Mouse (Mus musculus): ENCODE results near the gene Gm9903.

DNA sequence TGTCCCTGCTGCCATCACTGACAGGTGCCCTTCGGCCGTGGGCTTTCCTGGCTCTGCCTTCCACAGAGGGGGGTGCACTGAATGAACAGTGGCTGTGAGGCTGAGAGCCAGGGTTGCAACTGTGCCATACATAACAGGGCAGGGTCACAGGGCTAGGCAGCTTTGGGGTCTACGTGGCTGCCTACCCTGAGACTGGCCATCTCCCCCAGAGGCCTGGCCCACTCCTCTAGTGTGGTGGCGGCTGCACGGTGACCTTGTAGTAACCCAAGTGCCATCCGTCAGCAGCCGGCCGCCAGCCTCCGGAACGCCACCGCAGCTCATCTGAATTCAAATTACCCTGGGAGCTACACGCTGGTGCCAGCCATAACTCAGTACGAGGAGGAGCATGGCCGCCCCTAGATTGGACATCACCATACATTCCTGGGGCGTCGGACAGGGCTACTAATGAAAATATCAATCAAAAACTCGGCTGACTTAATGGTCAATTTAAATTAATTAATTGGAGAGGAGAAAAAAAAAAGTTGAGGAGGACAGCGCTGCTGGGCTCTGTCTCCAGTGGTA, 42.1 kb upstream of the Gm9903 start:
- TF ChIP-seq CTCF (IDR thresholded peaks at IDR 0.05; ENCODE audit: low read depth, low read length), result no peak
- TF ChIP-seq POLR2A (IDR thresholded peaks at IDR 0.05; ENCODE audit: extremely low read depth, insufficient read depth, low read length), result no peak
